Mouse (Mus musculus) limb, embryonic 14.5 days (tissue): ENCODE results near the gene Eif4e3. TPM values are rescaled to one million over a fixed set of nuclear protein-coding genes. Genes with fewer than 3 reads are reported as not detected.

Experiments
- ATAC-seq: fragments of 200-750 bp; cut with Nextera tagmentation; 2 replicates; pipeline ENCODE4 v1.8.0; 2017; ENCODE audit warnings: low read depth, moderate number of reproducible peaks, moderate TSS enrichment; ENCODE audit not compliant: low FRiP score
- DNase-seq: peaks from one replicate; pipeline ENCODE4 v3.0.0-alpha.2; 2015; ENCODE audit warnings: low spot score
- H3K27ac ChIP-seq: fragments of 300-500 bp; sonication (generic); replicated peaks from 2 replicates; pipeline ENCODE4 v1.5.1; 2014; ENCODE audit warnings: low read depth, mild to moderate bottlenecking, low read length, moderate library complexity, mixed read lengths
- H3K27me3 ChIP-seq: fragments of 300-500 bp; sonication (generic); 2 replicates; pipeline ENCODE4 v1.6.1; 2014; ENCODE audit warnings: low read length, mixed read lengths; ENCODE audit not compliant: control insufficient read depth, insufficient read depth
- H3K36me3 ChIP-seq: fragments of 300-500 bp; sonication (generic); 2 replicates; pipeline ENCODE4 v1.6.1; 2014; ENCODE audit warnings: mild to moderate bottlenecking, low read length, moderate library complexity, mixed read lengths; ENCODE audit not compliant: control insufficient read depth, insufficient read depth
- H3K4me1 ChIP-seq: fragments of 300-500 bp; sonication (generic); 2 replicates; pipeline ENCODE4 v1.6.1; 2014; ENCODE audit warnings: antibody characterized with exemption, low read length, mixed read lengths; ENCODE audit not compliant: control insufficient read depth, insufficient read depth
- H3K4me2 ChIP-seq: fragments of 300-500 bp; sonication (generic); replicated peaks from 2 replicates; pipeline ENCODE4 v1.6.1; 2014; ENCODE audit warnings: low read depth, mild to moderate bottlenecking, low read length, moderate library complexity; ENCODE audit not compliant: severe bottlenecking
- H3K4me3 ChIP-seq: fragments of 300-500 bp; sonication (generic); replicated peaks from 2 replicates; pipeline ENCODE4 v1.5.1; 2014; ENCODE audit warnings: low read length
- H3K9ac ChIP-seq: fragments of 300-500 bp; sonication (generic); 2 replicates; pipeline ENCODE4 v1.6.1; 2014; ENCODE audit warnings: mild to moderate bottlenecking, low read depth, low read length, moderate library complexity; ENCODE audit not compliant: severe bottlenecking
- H3K9me3 ChIP-seq: fragments of 300-500 bp; sonication (generic); 2 replicates; pipeline ENCODE4 v1.6.1; 2016; ENCODE audit warnings: low read length; ENCODE audit not compliant: control insufficient read depth
- POLR2A ChIP-seq: fragments of 200-500 bp; IDR thresholded peaks from 2 replicates; pipeline ENCODE4 v1.8.0; 2012; ENCODE audit warnings: inconsistent platforms, mild to moderate bottlenecking, moderate library complexity, borderline replicate concordance; ENCODE audit not compliant: insufficient read depth, insufficient read length; ENCODE audit errors: extremely low read depth
- WGBS: fragments of 180-500 bp; shearing (Covaris S2); extraction: QIAGEN DNeasy Blood & Tissue Kit; methylation state at CpG from one replicate; pipeline ENCODE4 v1.1.7; 2014; 5-methylcytosine and 5-hydroxymethylcytosine counted together
- polyA plus RNA-seq, 2 experiments: library from polyadenylated mRNA; depleted of rRNA in 1 of 2; stranded (reverse) in 1 of 2; unstranded in 1 of 2; fragments of >200 nt; fragmentation: Nextera tagmentation in 1 of 2; extraction: Ambion mirVana in 1 of 2; gene quantifications; 2 replicates each; pipeline versions ENCODE4 v1.2.1 to v1.2.3; 2012 to 2014

Gene Eif4e3
- polyA plus RNA-seq, 2 experiments: 14.6 to 19.8 TPM

DNA sequence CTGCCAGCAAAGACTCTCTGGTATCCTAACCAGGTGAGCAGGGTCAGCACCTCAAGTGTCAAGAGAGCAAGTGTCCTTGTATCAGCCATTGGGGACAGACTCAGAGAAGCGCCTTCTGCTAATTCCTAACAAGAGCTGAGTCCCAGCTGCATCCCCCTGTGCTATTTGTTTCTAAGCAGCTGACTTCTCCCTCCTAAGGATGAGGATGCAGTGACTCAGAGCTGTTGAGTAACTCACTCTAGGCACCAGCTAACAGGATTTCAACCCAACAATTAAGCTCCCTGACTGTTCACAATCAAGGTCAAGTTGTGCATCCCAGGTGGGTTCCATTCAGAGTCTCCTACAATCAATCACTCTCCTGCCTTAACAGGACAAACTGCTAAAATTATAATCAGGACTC lies 49.2 kb downstream of the Eif4e3 start:
- no peak for TF ChIP-seq POLR2A
- no peak overlapping the region for H3K4me2 ChIP-seq
- no peak overlapping the region for H3K27ac ChIP-seq
- DNase-seq: no peak
- no peaks in the 10 kb centered on the region for H3K9me3 ChIP-seq
- ATAC-seq: no peak
- no peak overlapping the region for H3K9ac ChIP-seq
- H3K4me3 ChIP-seq: no peak overlapping the region
- whole genome bisulfite sequencing: 79% methylated on average over 1 of the region's 1 CpGs
- no peaks in the 10 kb centered on the region for H3K27me3 ChIP-seq
- peaks cover 42% of the 10 kb centered on the region for H3K4me1 ChIP-seq
- H3K36me3 ChIP-seq: no peaks in the 10 kb centered on the region

DNA sequence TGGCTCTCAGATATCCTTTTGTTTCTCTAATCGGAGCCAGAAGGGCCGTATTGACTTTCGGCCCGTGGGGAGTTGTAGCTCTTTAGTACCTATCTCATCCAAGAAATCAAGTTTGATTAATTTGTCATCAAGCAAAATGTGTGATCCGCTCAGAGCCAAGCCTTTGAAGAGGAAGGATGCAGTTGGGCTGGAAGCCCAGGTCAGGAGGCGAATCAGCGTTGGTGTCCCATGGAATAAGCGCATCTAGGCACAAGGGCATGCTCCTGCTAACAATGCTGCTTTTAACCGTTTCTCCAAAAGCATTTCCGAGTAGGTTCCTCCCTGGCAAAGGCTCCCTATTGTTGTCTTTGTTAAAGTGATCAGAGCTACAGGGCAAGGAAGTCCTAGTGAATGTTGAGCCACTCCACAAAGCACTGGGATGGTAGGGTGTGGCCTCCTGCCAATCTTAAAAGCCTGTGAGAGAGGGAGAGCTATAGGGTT lies 51.3 kb downstream of the Eif4e3 start:
- Histone ChIP-seq H3K27me3 (no peaks in the 10 kb centered on the region), H3K4me2 (no peak overlapping the region), H3K4me1 (peaks cover 38% of the 10 kb centered on the region), H3K36me3 (no peaks in the 10 kb centered on the region), H3K9ac (no peak overlapping the region), H3K9me3 (no peaks in the 10 kb centered on the region), H3K4me3 (no peak overlapping the region), H3K27ac (no peak overlapping the region)
- WGBS: 52% methylated on average over 10 of the region's 10 CpGs
- ATAC-seq (no peak), DNase-seq (no peak)
- no peak for TF ChIP-seq POLR2A

DNA sequence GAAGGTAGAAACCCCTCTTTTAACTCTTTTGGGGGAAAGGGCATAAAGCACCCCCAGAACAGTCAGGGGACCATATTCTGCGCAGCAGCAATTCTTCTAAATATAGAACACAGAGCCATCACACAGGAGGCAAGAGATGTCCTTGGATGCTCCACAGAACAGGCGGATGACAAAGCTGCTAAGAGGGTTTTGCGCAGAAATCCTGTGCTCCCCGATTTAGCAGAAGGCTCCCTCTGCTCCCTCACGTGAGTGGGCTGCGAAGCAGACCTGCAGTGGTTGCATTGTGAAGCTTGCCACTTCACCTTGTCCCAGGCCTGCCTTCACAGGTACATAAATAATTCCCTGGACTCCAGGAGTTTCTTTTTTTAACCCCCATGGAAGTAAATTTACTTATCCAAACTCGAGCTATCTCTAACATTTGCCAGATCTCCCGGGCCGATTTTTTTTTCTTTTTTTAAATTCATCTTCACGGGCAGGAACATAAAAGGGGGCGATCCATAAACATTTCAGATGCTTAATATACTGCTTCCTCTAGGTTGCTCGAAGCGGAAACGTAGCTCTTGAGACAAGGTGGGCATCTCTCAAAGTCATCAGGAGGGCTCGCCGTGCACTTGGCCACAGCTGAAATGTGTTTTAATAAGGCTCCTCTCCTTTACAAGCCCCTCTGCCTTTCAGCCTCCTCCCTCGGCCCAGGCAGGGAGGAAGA lies 51.9 kb downstream of the Eif4e3 start:
- Histone ChIP-seq H3K9ac (no peak overlapping the region), H3K4me1 (peaks cover 35% of the 10 kb centered on the region), H3K27me3 (no peaks in the 10 kb centered on the region), H3K27ac (no peak overlapping the region), H3K36me3 (no peaks in the 10 kb centered on the region), H3K9me3 (no peaks in the 10 kb centered on the region), H3K4me2 (no peak overlapping the region), H3K4me3 (no peak overlapping the region)
- 43% methylated on average over 17 of the region's 17 CpGs for WGBS
- ATAC-seq: no peak
- no peak for DNase-seq
- no peak for TF ChIP-seq POLR2A

DNA sequence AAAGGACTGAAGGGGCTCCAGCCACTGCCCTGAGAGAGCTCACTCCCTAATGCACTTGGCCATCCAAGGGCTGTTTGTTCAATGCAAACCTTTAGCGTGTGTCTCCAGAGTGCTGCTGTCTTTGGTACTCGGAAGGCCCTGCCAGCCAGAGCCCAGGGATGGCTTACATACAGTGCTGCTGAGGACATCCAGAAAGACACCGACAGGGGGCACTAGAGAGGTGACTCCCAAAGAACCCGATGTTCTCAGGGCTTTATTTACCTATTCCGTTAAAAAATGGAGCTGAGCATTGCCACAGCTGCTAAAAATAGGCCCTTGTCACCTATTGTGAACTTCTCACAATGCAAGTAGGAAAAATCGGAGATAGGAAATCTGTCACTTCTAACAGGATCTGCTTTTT lies 54.7 kb downstream of the Eif4e3 start:
- Histone ChIP-seq H3K9me3 (no peaks in the 10 kb centered on the region), H3K9ac (no peak overlapping the region), H3K4me1 (peaks cover 27% of the 10 kb centered on the region), H3K27ac (no peak overlapping the region), H3K4me3 (no peak overlapping the region), H3K27me3 (no peaks in the 10 kb centered on the region), H3K36me3 (no peaks in the 10 kb centered on the region), H3K4me2 (no peak overlapping the region)
- DNase-seq (no peak), ATAC-seq (no peak)
- 71% methylated on average over 6 of the region's 6 CpGs for WGBS
- TF ChIP-seq POLR2A: no peak

DNA sequence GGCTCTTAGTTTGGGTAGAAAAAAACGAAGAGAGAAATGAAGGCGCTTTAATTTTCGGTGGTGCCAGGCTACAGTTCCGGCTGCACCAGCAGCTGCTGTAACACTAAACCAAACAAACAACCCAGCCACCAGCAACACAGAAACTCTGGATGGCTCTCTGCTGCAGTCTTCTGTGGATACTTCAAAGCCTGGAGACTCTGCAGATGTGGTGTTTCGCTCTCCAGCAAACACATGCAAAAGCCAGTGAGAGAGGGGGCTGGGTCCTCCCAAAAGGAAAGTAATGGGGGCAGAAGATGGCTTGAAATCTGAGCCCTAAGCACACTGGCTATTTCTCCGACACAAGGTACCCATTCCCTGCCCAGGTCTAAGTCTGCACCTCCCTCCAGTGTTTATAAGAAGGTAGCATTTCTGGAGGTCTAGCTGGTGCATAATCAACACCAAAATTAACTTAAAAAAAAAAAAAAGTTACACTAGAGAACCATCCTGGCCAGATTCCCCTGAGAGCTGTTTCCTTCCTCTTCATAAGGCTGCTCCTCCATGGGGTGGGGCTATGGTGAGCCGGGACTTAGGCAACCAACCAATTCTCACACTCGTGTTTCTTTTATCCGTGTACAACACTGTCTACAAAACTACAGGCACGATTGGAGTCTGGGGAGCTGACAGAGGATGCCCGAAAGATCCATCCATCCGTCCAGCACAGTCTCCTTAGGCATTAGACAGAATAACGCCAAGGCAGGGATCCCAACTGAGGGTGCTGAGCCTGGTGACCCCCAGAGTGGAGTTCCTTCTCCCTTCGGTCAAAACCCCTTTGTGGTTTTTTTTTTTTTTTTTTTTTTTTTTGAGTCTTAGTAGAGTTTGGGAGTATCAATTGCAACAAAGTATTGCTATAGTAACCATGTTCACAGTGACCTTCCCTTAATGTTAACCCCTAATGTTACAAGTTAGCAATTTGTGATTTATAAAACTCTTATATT lies 55.8 kb downstream of the Eif4e3 start:
- H3K4me2 ChIP-seq: peak overlapping the region; percentile 28; the same call in 1 of the 2 replicates
- ATAC-seq: peak; percentile 62; the same call in 1 of the 2 replicates

More for the DNA sequence above, 55.8 kb downstream of the Eif4e3 start:
- H3K9ac ChIP-seq: no peak overlapping the region
- peaks cover 25% of the 10 kb centered on the region for H3K4me1 ChIP-seq
- no peak for TF ChIP-seq POLR2A
- no peak overlapping the region; the same call in 1 of the 2 replicates for H3K27ac ChIP-seq
- no peaks in the 10 kb centered on the region for H3K36me3 ChIP-seq
- H3K9me3 ChIP-seq: no peaks in the 10 kb centered on the region
- peak; percentile 54 for DNase-seq
- H3K27me3 ChIP-seq: no peaks in the 10 kb centered on the region
- H3K4me3 ChIP-seq: no peak overlapping the region
- 22% methylated on average over 14 of the region's 14 CpGs for WGBS
